Mouse (Mus musculus): Measurements from ENCODE around the gene Map3k13.
A peak's percentile ranks its signal among the peaks of the same experiment; 100 is the strongest.

Gene Map3k13

GRCm38 (mm10) chr16:21928471-21928870, 134.3 kb downstream of the Map3k13 start:
- no peak for DNase-seq

GRCm38 (mm10) chr16:21946761-21947715, 152.9 kb downstream of the Map3k13 start, which contains the start of gene Tmem41a:
TSS of gene Tmem41a (minus strand) at chr16:21947552.
- peak; percentile 80 for DNase-seq

GRCm38 (mm10) chr16:21955591-21955990, 161.4 kb downstream of the Map3k13 start:
- DNase-seq: no peak

- DNase-seq: no peak
Measured at GRCm38 (mm10) chr16:21965576-21965975, 171.4 kb downstream of the Map3k13 start.

- no peak for DNase-seq
Measured at GRCm38 (mm10) chr16:21969874-21970273, 175.7 kb downstream of the Map3k13 start.

GRCm38 (mm10) chr16:21970536-21970935, 176.4 kb downstream of the Map3k13 start:
- DNase-seq: no peak

- no peak for DNase-seq
Measured at GRCm38 (mm10) chr16:21971446-21971845, 177.3 kb downstream of the Map3k13 start.

- no peak for DNase-seq
Measured at GRCm38 (mm10) chr16:21976203-21976602, 182.1 kb downstream of the Map3k13 start.

- no peak for DNase-seq
Measured at GRCm38 (mm10) chr16:21977347-21977746, 183.2 kb downstream of the Map3k13 start.
